Mouse (Mus musculus) heart, embryonic 14.5 days (tissue): Measurements from ENCODE around the gene Klk1b1. TPM values are rescaled to one million over a fixed set of nuclear protein-coding genes. Genes with fewer than 3 reads are reported as not detected.
"Not testable (repeated sequence)": the region's sequence is repeated elsewhere in the genome, so short reads cannot be mapped to it uniquely, and the experiment has no call there.

ENCODE experiments used
- ATAC-seq: fragments of 200-750 bp; cut with Nextera tagmentation; 2 replicates; pipeline ENCODE4 v1.8.0; 2017; ENCODE audit warnings: low read depth, moderate TSS enrichment; ENCODE audit not compliant: insufficient number of reproducible peaks, insufficient read depth, low FRiP score
- H3K27ac ChIP-seq, 2 experiments: fragments of 200-500 bp in 1 of 2; fragments of 300-500 bp in 1 of 2; sonication (generic) in 1 of 2; replicated peaks in 1 of 2; 2 replicates each; pipeline ENCODE4 v1.5.1; 2012 to 2014; ENCODE audit warnings: low read depth in 2 of 2, low read length in 2 of 2, control low read depth in 1 of 2, mild to moderate bottlenecking in 1 of 2, mixed read lengths in 1 of 2; ENCODE audit not compliant: control insufficient read depth in 1 of 2, insufficient read depth in 1 of 2
- H3K27me3 ChIP-seq: fragments of 300-500 bp; sonication (generic); 2 replicates; pipeline ENCODE4 v1.6.1; 2014; ENCODE audit warnings: mild to moderate bottlenecking, low read length, control low read depth; ENCODE audit not compliant: control insufficient read depth, insufficient read depth
- H3K36me3 ChIP-seq: fragments of 300-500 bp; sonication (generic); 2 replicates; pipeline ENCODE4 v1.6.1; 2014; ENCODE audit warnings: mild to moderate bottlenecking, control low read depth, low read length, mixed read lengths; ENCODE audit not compliant: control insufficient read depth, insufficient read depth
- H3K4me1 ChIP-seq, 2 experiments: fragments of 200-500 bp in 1 of 2; fragments of 300-500 bp in 1 of 2; sonication (generic) in 1 of 2; 2 replicates each; pipeline ENCODE4 v1.6.1; 2012 to 2014; ENCODE audit warnings: low read length in 2 of 2, control low read depth in 1 of 2, mixed read lengths in 1 of 2; ENCODE audit not compliant: control insufficient read depth in 2 of 2, insufficient read depth in 2 of 2
- H3K4me2 ChIP-seq: fragments of 300-500 bp; sonication (generic); 2 replicates; pipeline ENCODE4 v1.6.1; 2014; ENCODE audit warnings: mild to moderate bottlenecking, low read length
- H3K4me3 ChIP-seq, 2 experiments: fragments of 200-500 bp in 1 of 2; fragments of 300-500 bp in 1 of 2; sonication (generic) in 1 of 2; 2 replicates each; pipeline ENCODE4 v1.5.1; 2012 to 2014; ENCODE audit warnings: low read length in 2 of 2, mild to moderate bottlenecking in 2 of 2, control low read depth in 1 of 2, low read depth in 1 of 2, moderate library complexity in 1 of 2; ENCODE audit not compliant: control insufficient read depth in 1 of 2, insufficient read depth in 1 of 2
- H3K9ac ChIP-seq: fragments of 300-500 bp; sonication (generic); 2 replicates; pipeline ENCODE4 v1.6.1; 2014; ENCODE audit warnings: mild to moderate bottlenecking, low read length
- H3K9me3 ChIP-seq: fragments of 300-500 bp; sonication (generic); 2 replicates; pipeline ENCODE4 v1.6.1; 2016; ENCODE audit warnings: low read length, control low read depth; ENCODE audit not compliant: control insufficient read depth
- WGBS: fragments of 180-500 bp; shearing (Covaris S2); extraction: QIAGEN DNeasy Blood & Tissue Kit; methylation state at CpG from one replicate; pipeline ENCODE4 v1.1.7; 2014; 5-methylcytosine and 5-hydroxymethylcytosine counted together
- polyA plus RNA-seq: library from polyadenylated mRNA; unstranded; fragments of >200 nt; fragmentation: Nextera tagmentation; extraction: Ambion mirVana; gene quantifications from 2 replicates; pipeline ENCODE4 v1.2.1, GENCODE M21; 2014

Gene Klk1b1
- polyA plus RNA-seq, 1 experiment from 2014 or later: not detected

DNA sequence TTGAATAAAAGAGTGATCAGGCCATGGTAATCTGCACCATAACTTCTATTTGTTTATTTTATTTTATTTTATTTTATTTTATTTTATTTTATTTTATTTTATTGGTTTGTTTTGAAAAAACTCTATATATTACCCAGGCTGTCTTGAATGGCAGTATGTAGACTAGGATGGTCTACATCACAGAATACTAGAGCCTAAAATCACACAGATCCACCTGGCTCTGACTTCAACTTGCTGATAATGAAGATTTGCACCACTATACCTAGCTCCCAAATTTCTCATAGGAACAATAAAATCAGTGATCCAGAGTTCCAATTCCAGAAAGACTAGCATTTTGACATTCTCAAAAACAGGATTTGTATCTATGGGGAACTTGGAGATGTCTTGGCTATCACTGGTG lies 45.3 kb downstream of the Klk1b1 start, which contains the start of gene Klk1b26:
TSS of gene Klk1b26 (plus strand) at position 301 of the 400 bp plus-strand sequence.
- H3K9ac ChIP-seq, H3K27me3 ChIP-seq, H3K4me2 ChIP-seq, H3K36me3 ChIP-seq, ATAC-seq, H3K4me3 ChIP-seq, H3K4me1 ChIP-seq, H3K27ac ChIP-seq, H3K9me3 ChIP-seq: not testable (repeated sequence)

- not testable (repeated sequence) for H3K27me3 ChIP-seq, H3K36me3 ChIP-seq, H3K9ac ChIP-seq, ATAC-seq, H3K4me2 ChIP-seq, H3K4me3 ChIP-seq, H3K4me1 ChIP-seq, H3K9me3 ChIP-seq, H3K27ac ChIP-seq
- 76% methylated on average over 6 of the region's 6 CpGs for WGBS
Observed at GRCm38 (mm10) chr7:44014666-44015065, 48.1 kb downstream of the Klk1b1 start.

GRCm38 (mm10) chr7:44015071-44015470 lies 48.5 kb downstream of the Klk1b1 start:
- H3K4me3 ChIP-seq: no peak overlapping the region
- no peak overlapping the region for H3K9ac ChIP-seq
- H3K27me3 ChIP-seq: no peaks in the 10 kb centered on the region
- no peak overlapping the region for H3K4me2 ChIP-seq
- no peaks in the 10 kb centered on the region for H3K9me3 ChIP-seq
- no peaks in the 10 kb centered on the region for H3K36me3 ChIP-seq
- H3K4me1 ChIP-seq: no peaks in the 10 kb centered on the region
- no peak for ATAC-seq
- H3K27ac ChIP-seq: no peak overlapping the region
- 75% methylated on average over 5 of the region's 5 CpGs for WGBS

Other genes with a start within 250 kb of the Klk1b1 start
- not detected in 2 replicates for gene Klk12, start 197.9 kb upstream of the Klk1b1 start, polyA plus RNA-seq
- not detected in 2 replicates for gene Klk11, start 192.1 kb upstream of the Klk1b1 start, polyA plus RNA-seq
- gene Klk10, start 185.7 kb upstream of the Klk1b1 start, polyA plus RNA-seq: 0.19 and 0.34 TPM in 2 replicates
- not detected in 2 replicates for gene Klk9, start 174.9 kb upstream of the Klk1b1 start, polyA plus RNA-seq
- 24.2 and 26.3 TPM in 2 replicates for gene Klk8, start 169.2 kb upstream of the Klk1b1 start, polyA plus RNA-seq
- 0.11 and 0.20 TPM in 2 replicates for gene Klk7, start 155.5 kb upstream of the Klk1b1 start, polyA plus RNA-seq
- gene Klk6, start 142.3 kb upstream of the Klk1b1 start, polyA plus RNA-seq: not detected in 2 replicates
- gene Klk5, start 124.8 kb upstream of the Klk1b1 start, polyA plus RNA-seq: not detected in 2 replicates
- not detected in 2 replicates for gene Klk4, start 85.6 kb upstream of the Klk1b1 start, polyA plus RNA-seq
- gene Klk15, start 33.0 kb upstream of the Klk1b1 start, polyA plus RNA-seq: not detected in 2 replicates
- not detected in 2 replicates for gene Klk1b8, start 16.1 kb upstream of the Klk1b1 start, polyA plus RNA-seq
- not detected in 2 replicates for gene Klk1b9, start 9.3 kb downstream of the Klk1b1 start, polyA plus RNA-seq
- not detected in 2 replicates for gene Klk1b11, start 29.1 kb downstream of the Klk1b1 start, polyA plus RNA-seq
- not detected in 2 replicates for gene Klk1b26, start 45.4 kb downstream of the Klk1b1 start, polyA plus RNA-seq
- not detected in 2 replicates for gene Klk1b27, start 85.5 kb downstream of the Klk1b1 start, polyA plus RNA-seq
- not detected in 2 replicates for gene Klk1b21, start 135.6 kb downstream of the Klk1b1 start, polyA plus RNA-seq
- not detected in 2 replicates for gene Klk1b22, start 145.9 kb downstream of the Klk1b1 start, polyA plus RNA-seq
- gene Klk1b16, start 170.0 kb downstream of the Klk1b1 start, polyA plus RNA-seq: not detected in 2 replicates
- not detected in 2 replicates for gene Klk1b24, start 221.5 kb downstream of the Klk1b1 start, polyA plus RNA-seq
- not detected in 2 replicates for gene Klk1b3, start 231.4 kb downstream of the Klk1b1 start, polyA plus RNA-seq
- not detected in 2 replicates for gene Klk1b4, start 240.7 kb downstream of the Klk1b1 start, polyA plus RNA-seq
- not detected in 2 replicates for gene Klk1b5, start 249.2 kb downstream of the Klk1b1 start, polyA plus RNA-seq